Mouse (Mus musculus): ENCODE measurements around the gene Pik3r1. TPM values are rescaled to one million over a fixed set of nuclear protein-coding genes. Genes with fewer than 3 reads are reported as not detected.
A peak's percentile ranks its signal among the peaks of the same experiment; 100 is the strongest.

The Pik3r1 gene
- total and polyA plus RNA-seq, 2 experiments from 2014 or later = 16.3 to 31.6 TPM

DNA sequence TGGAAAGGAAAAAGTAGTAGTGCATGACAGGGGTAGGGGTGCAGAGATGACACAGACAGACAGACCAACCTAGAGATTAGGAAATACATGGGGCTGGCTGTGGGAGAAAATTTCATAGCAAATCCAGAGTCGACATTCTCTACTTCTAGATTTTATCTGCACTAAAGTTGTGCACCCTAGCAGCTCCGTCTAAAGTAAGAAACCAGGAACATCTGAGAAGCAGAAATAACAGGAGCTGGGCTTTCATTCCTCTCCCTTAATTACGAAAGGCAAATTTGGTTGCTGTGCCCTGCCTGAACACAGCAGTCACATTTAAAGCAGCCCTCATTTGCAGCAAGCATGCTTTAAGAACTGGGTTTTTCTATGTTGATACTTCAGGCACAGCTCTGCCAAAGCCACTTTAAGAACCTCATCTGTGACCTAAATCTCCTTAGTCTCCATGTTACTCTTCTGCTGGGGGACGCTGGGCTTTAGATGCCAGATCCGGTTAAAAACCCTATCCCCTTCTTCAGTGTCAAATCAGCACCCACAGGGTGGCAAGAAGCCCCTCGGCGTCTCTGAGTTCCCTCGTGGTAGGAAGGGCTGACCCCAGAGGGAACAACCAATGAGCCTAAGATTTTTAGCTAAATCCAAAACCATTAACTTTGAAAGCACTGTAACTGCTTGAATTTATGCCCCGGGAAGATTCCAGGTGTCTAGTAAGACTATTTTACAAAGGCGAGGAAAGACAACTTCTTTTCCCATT is 76.9 kb downstream of the Pik3r1 start:
- ATAC-seq (ENCODE audit: insufficient read depth, low read depth) (no peak), DNase-seq (ENCODE audit: low spot score) (no peak)
- 37% methylated on average over 10 of the region's 10 CpGs for WGBS
- H3K4me1 ChIP-seq (ENCODE audit: control insufficient read depth, insufficient read depth) = peaks cover 37% of the 10 kb centered on the region
- no peaks in the 10 kb centered on the region for H3K27me3 ChIP-seq (ENCODE audit: control insufficient read depth, insufficient read depth, low read length)
- peak overlapping the region; percentile 74 for H3K27ac ChIP-seq (ENCODE audit: low read depth)
- H3K4me2 ChIP-seq (ENCODE audit: low read depth, low read length) = peak overlapping the region; percentile 92
- peak overlapping the region; percentile 36; the same call in 1 of the 2 replicates for H3K9ac ChIP-seq (replicated peaks; ENCODE audit: low read depth, low read length)
- H3K9me3 ChIP-seq (replicated peaks; ENCODE audit: control insufficient read depth, low read length) = no peaks in the 10 kb centered on the region
- TF ChIP-seq CTCF (IDR thresholded peaks at IDR 0.05; ENCODE audit: low read depth) = no peak
- TF ChIP-seq EP300 (IDR thresholded peaks at IDR 0.05; ENCODE audit: low read depth) = no peak
- H3K36me3 ChIP-seq (replicated peaks; ENCODE audit: control insufficient read depth, insufficient read depth, low read length) = peaks cover 31% of the 10 kb centered on the region
- peak overlapping the region; percentile 76 for H3K4me3 ChIP-seq (ENCODE audit: low read depth, low read length)

DNA sequence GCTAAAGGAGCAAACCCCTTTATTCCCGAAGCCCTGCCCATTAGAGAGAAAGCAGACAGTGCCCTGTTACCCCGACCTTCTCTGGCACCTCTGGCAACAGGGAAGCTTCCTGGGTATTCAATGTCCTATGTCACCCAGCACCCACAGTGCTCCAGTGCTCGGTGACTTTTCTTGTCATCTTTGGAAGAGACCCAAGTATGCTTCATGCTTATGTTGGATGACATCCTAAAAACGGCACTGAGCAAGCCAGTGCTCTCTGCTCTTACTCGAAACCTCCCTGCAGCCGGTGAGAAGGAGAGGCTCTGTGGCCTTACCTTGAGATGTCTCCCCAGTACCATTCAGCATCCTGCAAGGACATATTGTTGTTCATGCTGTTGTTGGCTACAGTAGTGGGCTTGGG is 77.8 kb downstream of the Pik3r1 start:
- DNase-seq (ENCODE audit: low spot score) (peak; percentile 41), ATAC-seq (ENCODE audit: insufficient read depth, low read depth) (no peak)
- peaks cover 40% of the 10 kb centered on the region for H3K36me3 ChIP-seq (replicated peaks; ENCODE audit: control insufficient read depth, insufficient read depth, low read length)
- peaks cover 31% of the 10 kb centered on the region for H3K4me1 ChIP-seq (ENCODE audit: control insufficient read depth, insufficient read depth)
- H3K9ac ChIP-seq (replicated peaks; ENCODE audit: low read depth, low read length) = no peak overlapping the region; the same call in 1 of the 2 replicates
- no peak overlapping the region for H3K4me3 ChIP-seq (ENCODE audit: low read depth, low read length)
- TF ChIP-seq CTCF (IDR thresholded peaks at IDR 0.05; ENCODE audit: low read depth) = no peak
- no peak for TF ChIP-seq EP300 (IDR thresholded peaks at IDR 0.05; ENCODE audit: low read depth)
- H3K4me2 ChIP-seq (ENCODE audit: low read depth, low read length) = peak overlapping the region; percentile 92
- no peak overlapping the region for H3K27ac ChIP-seq (ENCODE audit: low read depth)
- no peaks in the 10 kb centered on the region for H3K27me3 ChIP-seq (ENCODE audit: control insufficient read depth, insufficient read depth, low read length)
- WGBS = 14% methylated on average over 6 of the region's 6 CpGs
- no peaks in the 10 kb centered on the region for H3K9me3 ChIP-seq (replicated peaks; ENCODE audit: control insufficient read depth, low read length)

DNA sequence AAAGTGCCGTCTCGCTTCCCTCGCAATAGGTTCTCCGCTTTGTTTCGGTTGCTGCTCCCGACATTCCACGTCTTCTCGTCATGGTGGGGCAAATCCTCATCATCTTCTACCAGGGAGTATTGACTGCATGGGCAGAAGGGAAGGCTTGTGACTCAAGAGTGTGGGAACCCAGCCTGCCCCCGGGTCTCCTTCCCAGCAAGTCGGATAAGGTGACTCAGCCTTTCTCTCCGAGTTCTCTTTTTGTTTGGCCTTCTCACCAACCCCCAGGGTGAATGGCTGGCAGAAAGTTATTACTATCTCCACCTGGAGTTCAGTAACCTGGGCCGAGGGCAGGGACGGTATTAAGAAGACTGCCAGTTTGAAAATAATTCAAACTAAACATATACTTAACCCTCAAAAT is 81.8 kb downstream of the Pik3r1 start:
- no peak for TF ChIP-seq EP300 (IDR thresholded peaks at IDR 0.05; ENCODE audit: low read depth)
- no peak for TF ChIP-seq CTCF (IDR thresholded peaks at IDR 0.05; ENCODE audit: low read depth)
- H3K36me3 ChIP-seq (replicated peaks; ENCODE audit: control insufficient read depth, insufficient read depth, low read length) = peaks cover 68% of the 10 kb centered on the region
- no peak overlapping the region for H3K4me2 ChIP-seq (ENCODE audit: low read depth, low read length)
- 92% methylated on average over 13 of the region's 13 CpGs for WGBS
- no peaks in the 10 kb centered on the region for H3K9me3 ChIP-seq (replicated peaks; ENCODE audit: control insufficient read depth, low read length)
- no peak overlapping the region for H3K27ac ChIP-seq (ENCODE audit: low read depth)
- no peak for DNase-seq (ENCODE audit: low spot score)
- H3K9ac ChIP-seq (replicated peaks; ENCODE audit: low read depth, low read length) = no peak overlapping the region
- no peak for ATAC-seq (ENCODE audit: insufficient read depth, low read depth)
- H3K4me1 ChIP-seq (ENCODE audit: control insufficient read depth, insufficient read depth) = peaks cover 13% of the 10 kb centered on the region
- H3K4me3 ChIP-seq (ENCODE audit: low read depth, low read length) = no peak overlapping the region
- no peaks in the 10 kb centered on the region for H3K27me3 ChIP-seq (ENCODE audit: control insufficient read depth, insufficient read depth, low read length)

DNA sequence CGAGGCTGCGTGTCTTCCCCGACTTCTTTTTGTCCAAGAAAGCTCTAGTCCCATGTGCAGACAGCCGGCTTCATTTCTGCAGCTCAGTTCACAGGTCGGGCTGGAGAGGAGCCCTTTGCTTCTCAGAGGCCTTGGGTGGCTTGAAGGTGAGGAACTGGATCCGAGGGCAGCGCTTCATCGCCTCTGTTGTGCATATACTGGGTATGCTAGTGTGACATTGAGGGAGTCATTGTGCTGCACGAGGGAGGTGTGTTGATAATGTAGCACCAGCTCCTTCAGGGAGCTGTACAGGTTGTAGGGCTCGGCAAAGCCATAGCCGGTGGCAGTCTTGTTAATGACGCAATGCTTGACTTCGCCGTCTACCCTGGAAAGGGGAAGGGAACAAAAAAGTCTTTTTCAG is 83.3 kb downstream of the Pik3r1 start:
- H3K9me3 ChIP-seq (replicated peaks; ENCODE audit: control insufficient read depth, low read length) = no peaks in the 10 kb centered on the region
- H3K4me1 ChIP-seq (ENCODE audit: control insufficient read depth, insufficient read depth) = no peaks in the 10 kb centered on the region
- no peak overlapping the region for H3K27ac ChIP-seq (ENCODE audit: low read depth)
- no peak overlapping the region for H3K4me2 ChIP-seq (ENCODE audit: low read depth, low read length)
- no peak for DNase-seq (ENCODE audit: low spot score)
- no peak overlapping the region for H3K9ac ChIP-seq (replicated peaks; ENCODE audit: low read depth, low read length)
- H3K4me3 ChIP-seq (ENCODE audit: low read depth, low read length) = no peak overlapping the region
- no peak for ATAC-seq (ENCODE audit: insufficient read depth, low read depth)
- peaks cover 69% of the 10 kb centered on the region for H3K36me3 ChIP-seq (replicated peaks; ENCODE audit: control insufficient read depth, insufficient read depth, low read length)
- TF ChIP-seq CTCF (IDR thresholded peaks at IDR 0.05; ENCODE audit: low read depth) = no peak
- TF ChIP-seq EP300 (IDR thresholded peaks at IDR 0.05; ENCODE audit: low read depth) = no peak
- H3K27me3 ChIP-seq (ENCODE audit: control insufficient read depth, insufficient read depth, low read length) = no peaks in the 10 kb centered on the region
- 91% methylated on average over 14 of the region's 14 CpGs for WGBS

DNA sequence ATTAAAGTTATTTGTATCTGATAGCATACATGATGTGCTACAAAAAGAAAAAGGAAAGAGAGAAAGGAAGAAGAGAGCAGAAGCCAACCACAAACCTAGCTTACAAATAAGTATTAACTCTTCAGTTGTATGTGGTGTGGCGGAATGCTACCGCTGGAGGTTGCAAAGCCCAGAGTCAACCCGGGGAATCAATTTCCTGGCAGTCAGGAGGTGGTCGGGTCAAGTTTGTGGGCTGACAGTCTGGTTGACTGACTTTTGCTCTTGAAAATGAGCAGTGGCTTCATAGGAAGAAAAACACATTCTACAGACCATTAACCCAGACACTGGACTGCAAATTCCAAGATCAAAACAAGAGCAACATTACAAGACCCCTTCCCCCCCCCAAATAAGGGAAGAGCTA is 85.6 kb downstream of the Pik3r1 start:
- TF ChIP-seq EP300 (IDR thresholded peaks at IDR 0.05; ENCODE audit: low read depth) = no peak
- TF ChIP-seq CTCF (IDR thresholded peaks at IDR 0.05; ENCODE audit: low read depth) = no peak
- Histone ChIP-seq H3K4me2 (ENCODE audit: low read depth, low read length) (no peak overlapping the region), H3K4me3 (ENCODE audit: low read depth, low read length) (no peak overlapping the region), H3K4me1 (ENCODE audit: control insufficient read depth, insufficient read depth) (no peaks in the 10 kb centered on the region), H3K9me3 (replicated peaks; ENCODE audit: control insufficient read depth, low read length) (no peaks in the 10 kb centered on the region), H3K27me3 (ENCODE audit: control insufficient read depth, insufficient read depth, low read length) (no peaks in the 10 kb centered on the region), H3K9ac (replicated peaks; ENCODE audit: low read depth, low read length) (no peak overlapping the region), H3K27ac (ENCODE audit: low read depth) (no peak overlapping the region), H3K36me3 (replicated peaks; ENCODE audit: control insufficient read depth, insufficient read depth, low read length) (peaks cover 51% of the 10 kb centered on the region)
- ATAC-seq (ENCODE audit: insufficient read depth, low read depth) (no peak), DNase-seq (ENCODE audit: low spot score) (no peak)
- WGBS = 73% methylated on average over 4 of the region's 4 CpGs

DNA sequence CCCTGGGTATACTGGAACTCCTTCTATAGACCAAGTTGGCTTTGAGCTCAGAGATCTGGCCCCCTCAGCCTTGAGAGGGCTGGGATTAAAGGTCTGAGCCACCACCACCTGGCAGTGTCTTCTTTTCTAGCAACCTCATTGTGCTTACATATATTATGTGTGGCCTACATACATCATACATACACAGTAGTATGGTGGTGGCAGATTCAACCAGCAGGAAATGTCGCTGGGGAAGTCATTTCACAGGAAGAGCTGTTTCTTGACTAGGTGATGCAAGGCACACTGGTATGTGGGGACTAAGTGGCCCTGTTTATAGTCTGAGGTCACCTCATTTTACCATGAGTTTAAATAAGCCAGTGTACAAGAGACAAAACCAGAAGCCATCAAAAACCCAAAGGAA is 87.9 kb downstream of the Pik3r1 start:
- 82% methylated on average over 1 of the region's 1 CpGs for whole genome bisulfite sequencing
- H3K27me3 ChIP-seq (ENCODE audit: control insufficient read depth, insufficient read depth, low read length) = no peaks in the 10 kb centered on the region
- no peak for ATAC-seq (ENCODE audit: insufficient read depth, low read depth)

More for the DNA sequence above, 87.9 kb downstream of the Pik3r1 start:
- no peak overlapping the region for H3K4me3 ChIP-seq (ENCODE audit: low read depth, low read length)
- peaks cover 28% of the 10 kb centered on the region for H3K36me3 ChIP-seq (replicated peaks; ENCODE audit: control insufficient read depth, insufficient read depth, low read length)
- no peak overlapping the region for H3K4me2 ChIP-seq (ENCODE audit: low read depth, low read length)
- no peak for TF ChIP-seq EP300 (IDR thresholded peaks at IDR 0.05; ENCODE audit: low read depth)
- TF ChIP-seq CTCF (IDR thresholded peaks at IDR 0.05; ENCODE audit: low read depth) = no peak
- no peak overlapping the region for H3K9ac ChIP-seq (replicated peaks; ENCODE audit: low read depth, low read length)
- no peaks in the 10 kb centered on the region for H3K4me1 ChIP-seq (ENCODE audit: control insufficient read depth, insufficient read depth)
- H3K9me3 ChIP-seq (replicated peaks; ENCODE audit: control insufficient read depth, low read length) = no peaks in the 10 kb centered on the region
- no peak overlapping the region for H3K27ac ChIP-seq (ENCODE audit: low read depth)
- no peak for DNase-seq (ENCODE audit: low spot score)

All from heart, postnatal 0 days (tissue).